Mouse (Mus musculus) embryonic stem cell, embryonic (primary cell): ENCODE data around the gene Tcta.

Experiments used
- CTCF ChIA-PET, 4 experiments: fragments of 300-600 bp in 2 of 4; fragments of 350-600 bp in 2 of 4; sonication (Branson Sonifier 250); formaldehyde crosslinking; loops; one replicate each; lab custom pipeline; 2022; ENCODE audit warnings: inconsistent platforms in 2 of 4; lab: Charles Lee
- POLR2A ChIA-PET, 4 experiments: fragments of 300-600 bp in 2 of 4; fragments of 350-600 bp in 2 of 4; sonication (Branson Sonifier 250); formaldehyde crosslinking; loops; one replicate each; lab custom pipeline; 2022; ENCODE audit warnings: antibody characterized with exemption in 4 of 4, inconsistent platforms in 1 of 4; lab: Charles Lee

The Tcta gene

GRCm38 (mm10) chr9:108305629-108306520 lies at the start of gene Tcta, which contains the start of gene Rhoa:
Gene Tcta (minus strand): TSS chr9:108306160.
Gene Rhoa (plus strand): TSS chr9:108306129.
- ChIA-PET CTCF (interaction anchor here (0.5 to 1.8 kb wide), 13 partner anchors 12 to 415 kb away, joined by 3 to 7 read pairs (median 3); partner anchors contain the start of genes Gpx1 (in 1 of the 4) and Nicn1 (in 1 of the 4)), POLR2A (interaction anchor here (0.5 to 26.5 kb wide), 78 partner anchors 3 to 1471 kb away, joined by 3 to 409 read pairs (median 4); partner anchors contain the start of genes Amt (in 4 of the 4), Gpx1 (in 4 of the 4), Nicn1 (in 3 of the 4) and Qrich1 (in 3 of the 4))

GRCm38 (mm10) chr9:108349727-108350126 lies 43.8 kb upstream of the Tcta start:
- ChIA-PET CTCF (no interaction called here), POLR2A (interaction anchor here in 3 of 4 experiments (1.3 to 1.9 kb wide), 4 partner anchors 11 to 42 kb away, joined by 4 to 7 read pairs (median 6); partner anchors contain the start of gene Gpx1 (in 1 of the 3))

GRCm38 (mm10) chr9:108348290-108348680 lies 42.3 kb upstream of the Tcta start:
- CTCF ChIA-PET, result interaction anchor here in 1 of 4 experiments (0.6 kb wide), 1 partner anchor 221 kb away, joined by 3 read pairs; the partner anchor contains the start of gene Dalrd3

GRCm38 (mm10) chr9:108347540-108348289 lies 41.8 kb upstream of the Tcta start, which contains the start of gene Usp4:
Gene Usp4 (plus strand): TSS chr9:108347853.
- ChIA-PET POLR2A (interaction anchor here (0.6 to 2.0 kb wide), 17 partner anchors 9 to 168 kb away, joined by 3 to 23 read pairs (median 4); partner anchors contain the start of genes Gpx1 (in 4 of the 4), 1700102P08Rik (in 1 of the 4), Qars (in 1 of the 4) and Qrich1 (in 1 of the 4)), CTCF (interaction anchor here in 1 of 4 experiments (0.6 kb wide), 1 partner anchor 222 kb away, joined by 3 read pairs; the partner anchor contains the start of gene Dalrd3)

More at GRCm38 (mm10) chr9:108348290-108348680, 42.3 kb upstream of the Tcta start:
- POLR2A ChIA-PET, result interaction anchor here (0.6 to 2.0 kb wide), 17 partner anchors 9 to 168 kb away, joined by 3 to 23 read pairs (median 4); partner anchors contain the start of genes Gpx1 (in 4 of the 4), 1700102P08Rik (in 1 of the 4), Qars (in 1 of the 4) and Qrich1 (in 1 of the 4)

- ChIA-PET POLR2A (interaction anchor here in 2 of 4 experiments (0.7 to 2.0 kb wide), 4 partner anchors 8 to 44 kb away, joined by 3 to 23 read pairs (median 8); partner anchors contain the start of gene Gpx1 (in 2 of the 2)), CTCF (no interaction called here)
These were observed 41.1 kb upstream of the Tcta start for GRCm38 (mm10) chr9:108347024-108347423.

GRCm38 (mm10) chr9:108344471-108344870 lies 38.5 kb upstream of the Tcta start:
- POLR2A ChIA-PET, result interaction anchor here in 3 of 4 experiments (0.6 to 2.9 kb wide), 15 partner anchors 11 to 1887 kb away, joined by 3 to 7 read pairs (median 4); partner anchors contain the start of genes Amt (in 2 of the 3) and 1700102P08Rik (in 1 of the 3)
- CTCF ChIA-PET, result interaction anchor here (0.6 to 1.7 kb wide), 8 partner anchors 22 to 1636 kb away, joined by 3 to 5 read pairs (median 3); no protein-coding TSS in a partner anchor

GRCm38 (mm10) chr9:108343835-108344234 lies 37.9 kb upstream of the Tcta start:
- ChIA-PET CTCF (interaction anchor here in 3 of 4 experiments (0.6 to 1.7 kb wide), 4 partner anchors 21 to 1637 kb away, joined by 3 to 4 read pairs (median 3); no protein-coding TSS in a partner anchor), POLR2A (interaction anchor here in 3 of 4 experiments (0.7 to 3.8 kb wide), 11 partner anchors 10 to 150 kb away, joined by 3 to 20 read pairs (median 4); partner anchors contain the start of gene 1700102P08Rik (in 1 of the 3))

- ChIA-PET POLR2A (interaction anchor here in 2 of 4 experiments (0.5 to 3.8 kb wide), 11 partner anchors 8 to 194 kb away, joined by 3 to 20 read pairs (median 3); no protein-coding TSS in a partner anchor), CTCF (interaction anchor here in 1 of 4 experiments (1.7 kb wide), 1 partner anchor 21 kb away, joined by 3 read pairs; no protein-coding TSS in a partner anchor)
These were observed 37.4 kb upstream of the Tcta start for GRCm38 (mm10) chr9:108343331-108343730.

GRCm38 (mm10) chr9:108342301-108342831 lies 36.4 kb upstream of the Tcta start:
- CTCF ChIA-PET, result interaction anchor here in 2 of 4 experiments (0.5 to 0.7 kb wide), 4 partner anchors 28 to 227 kb away, joined by 4 to 12 read pairs (median 8); partner anchors contain the start of gene Dalrd3 (in 1 of the 2)
- POLR2A ChIA-PET, result interaction anchor here in 3 of 4 experiments (0.7 to 3.8 kb wide), 13 partner anchors 9 to 195 kb away, joined by 3 to 20 read pairs (median 3); no protein-coding TSS in a partner anchor

GRCm38 (mm10) chr9:108341801-108342200 lies 35.8 kb upstream of the Tcta start:
- ChIA-PET POLR2A (interaction anchor here in 3 of 4 experiments (0.8 to 3.8 kb wide), 15 partner anchors 8 to 234 kb away, joined by 3 to 20 read pairs (median 4); partner anchors contain the start of genes 1700102P08Rik (in 1 of the 3), Rhoa (in 1 of the 3) and Tcta (in 1 of the 3)), CTCF (interaction anchor here in 2 of 4 experiments (0.6 kb wide), 2 partner anchors 28 to 111 kb away, joined by 7 to 8 read pairs; no protein-coding TSS in a partner anchor)

- POLR2A ChIA-PET, result interaction anchor here in 3 of 4 experiments (0.7 to 3.8 kb wide), 21 partner anchors 10 to 484 kb away, joined by 3 to 20 read pairs (median 3); partner anchors contain the start of genes Amt (in 2 of the 3), 1700102P08Rik (in 1 of the 3), Celsr3 (in 1 of the 3) and Dag1 (in 1 of the 3)
- CTCF ChIA-PET, result no interaction called here
These were observed 35.1 kb upstream of the Tcta start for GRCm38 (mm10) chr9:108341139-108341475.

GRCm38 (mm10) chr9:108340258-108341138 lies 34.5 kb upstream of the Tcta start:
- POLR2A ChIA-PET, result interaction anchor here in 3 of 4 experiments (0.7 to 3.8 kb wide), 21 partner anchors 12 to 485 kb away, joined by 3 to 20 read pairs (median 3); partner anchors contain the start of genes Amt (in 2 of the 3), 1700102P08Rik (in 1 of the 3), Celsr3 (in 1 of the 3) and Dag1 (in 1 of the 3)

GRCm38 (mm10) chr9:108339886-108340257 lies 33.9 kb upstream of the Tcta start:
- ChIA-PET POLR2A (interaction anchor here in 3 of 4 experiments (0.9 to 3.8 kb wide), 31 partner anchors 8 to 371 kb away, joined by 3 to 96 read pairs (median 13); partner anchors contain the start of genes 1700102P08Rik (in 3 of the 3), Rhoa (in 2 of the 3), Tcta (in 2 of the 3) and Amt (in 1 of the 3)), CTCF (no interaction called here)

More at GRCm38 (mm10) chr9:108340258-108341138, 34.5 kb upstream of the Tcta start:
- CTCF ChIA-PET, result no interaction called here

GRCm38 (mm10) chr9:108338886-108339781 lies 33.2 kb upstream of the Tcta start, which contains the start of gene Gpx1:
Gene Gpx1 (plus strand): TSS chr9:108338903.
- CTCF ChIA-PET, result interaction anchor here in 2 of 4 experiments (0.9 to 1.9 kb wide), 8 partner anchors 11 to 114 kb away, joined by 3 to 8 read pairs (median 5); partner anchors contain the start of genes Rhoa (in 1 of the 2) and Tcta (in 1 of the 2)
- POLR2A ChIA-PET, result interaction anchor here (0.5 to 3.7 kb wide), 140 partner anchors 8 to 1933 kb away, joined by 3 to 96 read pairs (median 4); partner anchors contain the start of genes Dag1 (in 4 of the 4), Rhoa (in 4 of the 4), Tcta (in 4 of the 4) and 1700102P08Rik (in 3 of the 4)
